Mouse (Mus musculus): ENCODE measurements at regions not wholly inside any gene's neighbourhood (a gene's known extent, or its start where the extent isn't known, plus 50 kb on each side); places are given as distances from the start of the nearest gene placed in this dataset.

DNA sequence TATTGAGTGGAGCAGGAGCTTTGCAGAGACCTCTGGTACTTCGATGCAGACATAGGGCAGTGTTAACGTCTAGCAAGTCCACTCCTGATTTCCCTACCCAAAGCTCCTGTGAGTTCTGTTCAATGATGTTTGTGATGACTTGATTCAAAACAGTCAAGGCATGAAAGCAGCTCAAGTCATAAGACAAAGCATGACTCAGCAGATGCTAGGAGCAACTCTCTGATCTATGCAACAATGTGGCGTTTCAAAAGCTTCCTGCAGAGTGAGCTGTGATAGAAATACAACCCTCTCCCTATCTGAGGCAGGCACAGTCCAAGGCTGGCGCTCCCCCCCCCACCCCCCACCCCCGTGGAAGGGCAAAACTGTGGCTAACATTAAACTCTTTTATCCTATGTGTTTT is 353.2 kb downstream of the Sox9 start:
- TF ChIP-seq POLR2A (IDR thresholded peaks at IDR 0.05; ENCODE audit: borderline replicate concordance, extremely low read depth, insufficient read depth, insufficient read length, poor library complexity, severe bottlenecking): no peak
- TF ChIP-seq CTCF (IDR thresholded peaks at IDR 0.05; ENCODE audit: borderline replicate concordance, extremely low read depth, insufficient read depth, insufficient read length): no peak

All from brain, embryonic 14.5 days (tissue).